Mouse (Mus musculus): ENCODE results near the gene Cd33.
A peak's percentile ranks its signal among the peaks of the same experiment; 100 is the strongest.

Gene Cd33

GRCm38 (mm10) chr7:43544225-43544977 lies at the start of gene Cd33:
Cd33 (minus strand) TSS chr7:43544428.
- no peak for DNase-seq

GRCm38 (mm10) chr7:43584790-43585189 lies 40.6 kb upstream of the Cd33 start:
- no peak for DNase-seq

- DNase-seq, result no peak
Measured at GRCm38 (mm10) chr7:43580526-43580925, 36.3 kb upstream of the Cd33 start.

DNA sequence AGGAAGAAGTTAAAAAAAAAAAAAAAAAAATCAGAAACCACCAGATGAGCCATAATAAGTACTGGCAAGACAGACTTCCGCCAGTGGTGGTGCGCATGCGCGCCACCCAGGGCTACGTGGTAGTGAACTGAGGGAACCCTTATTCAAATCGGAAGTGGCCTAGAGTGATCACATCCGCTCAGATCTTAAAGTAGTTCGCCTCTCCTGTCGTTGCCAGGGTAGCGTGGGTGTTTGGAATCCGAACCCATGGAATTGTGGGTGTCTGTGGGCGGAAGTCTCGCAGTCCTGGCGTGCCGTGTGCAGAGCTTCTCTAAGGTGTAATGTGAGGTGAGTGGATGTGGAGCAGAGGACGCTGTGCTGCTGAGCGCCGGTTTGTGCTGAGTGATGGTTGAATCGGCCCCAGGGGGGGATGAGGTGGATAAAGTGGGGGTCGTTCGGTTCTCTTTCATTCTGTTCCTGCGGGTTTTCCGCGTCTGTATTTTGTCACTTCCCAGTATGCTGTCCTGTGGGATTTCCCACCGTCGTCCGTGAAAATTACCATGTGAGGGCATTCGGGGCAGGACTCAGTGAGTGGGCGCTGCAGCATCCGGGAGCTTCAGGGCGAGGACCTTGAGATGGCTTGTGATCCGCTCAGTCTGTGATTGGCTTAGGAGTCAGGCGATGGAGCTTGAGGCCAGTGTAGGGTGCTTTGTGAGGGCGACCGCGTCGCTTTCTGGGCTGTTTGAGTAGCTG lies 35.4 kb upstream of the Cd33 start, which contains the start of gene Zfp719:
Zfp719 (plus strand) TSS at position 171 of the 732 bp plus-strand sequence.
- DNase-seq, result peak; percentile 98

DNA sequence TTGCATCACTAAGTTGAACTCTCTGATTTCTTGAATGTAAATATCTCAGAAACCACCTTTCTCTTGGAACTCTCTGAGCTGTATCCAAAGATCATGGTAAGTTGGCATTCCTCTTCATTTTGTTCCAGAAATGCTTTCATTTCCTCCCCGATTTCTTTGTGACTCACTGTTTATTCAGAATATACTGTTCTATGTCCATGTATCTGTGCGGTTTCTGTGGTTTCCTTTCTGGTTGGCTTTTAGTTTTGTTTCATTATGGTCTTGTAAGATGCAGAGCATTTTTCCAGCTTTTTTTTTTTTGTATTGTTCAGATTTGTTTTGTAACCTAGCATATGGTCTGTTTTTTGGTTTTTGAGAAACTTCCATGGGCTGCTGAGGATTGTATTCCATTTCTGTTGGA lies 27.0 kb upstream of the Cd33 start:
- DNase-seq, result no peak

DNA sequence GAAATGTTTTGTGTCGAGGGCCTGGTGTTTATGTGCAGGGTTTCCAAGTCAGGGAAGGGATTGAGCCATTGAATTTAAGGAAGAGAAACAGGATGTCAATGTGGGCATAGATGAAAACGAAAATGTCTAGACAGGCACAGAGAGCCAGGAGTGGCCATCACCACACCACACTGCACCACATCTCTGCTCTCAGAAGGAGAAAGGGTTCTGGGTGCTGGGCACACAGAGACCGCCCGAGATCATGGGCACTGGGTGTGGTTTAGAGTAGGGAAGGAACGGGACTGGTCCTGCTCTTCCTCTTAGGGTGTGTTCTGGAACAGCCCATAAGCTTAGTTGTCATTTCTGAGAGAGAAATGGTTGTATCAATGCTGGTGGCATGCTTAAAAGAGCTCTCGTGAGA lies 19.1 kb upstream of the Cd33 start:
- no peak for DNase-seq

GRCm38 (mm10) chr7:43562651-43563070 lies 18.4 kb upstream of the Cd33 start:
- peak; percentile 60 for DNase-seq

DNA sequence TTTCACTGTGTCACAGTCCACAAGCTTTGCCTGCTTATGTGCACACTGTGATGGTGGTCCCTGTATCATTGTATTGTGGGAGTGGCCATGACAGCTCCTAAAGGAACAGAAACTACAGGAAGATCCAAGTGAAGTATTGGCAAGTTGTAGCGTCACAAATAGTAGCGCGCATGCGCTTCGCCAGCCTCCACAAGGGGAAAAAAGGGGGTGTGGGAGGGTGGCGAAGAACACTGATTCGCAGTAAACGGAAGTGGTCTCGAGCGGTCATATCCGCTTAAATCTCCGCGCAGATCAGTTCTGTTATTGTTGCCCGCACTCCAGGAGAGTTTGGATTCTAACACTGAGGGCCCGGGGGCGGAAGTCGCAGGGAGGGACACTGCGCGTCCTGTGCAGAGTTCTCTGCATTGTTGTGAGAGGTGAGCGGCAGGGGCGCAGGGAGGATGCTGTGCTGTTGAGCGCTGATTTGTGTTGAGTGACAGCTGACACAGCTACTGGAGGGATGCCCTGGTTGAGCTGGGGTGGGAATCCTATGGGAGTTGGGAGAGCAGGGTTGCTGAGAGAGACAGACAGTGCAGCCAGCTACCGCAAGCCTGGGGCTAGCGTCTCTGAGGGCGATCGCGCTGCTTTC lies 17.9 kb upstream of the Cd33 start, which contains the start of gene Zfp658:
Zfp658 (plus strand) TSS at position 251 of the 628 bp plus-strand sequence.
- DNase-seq, result peak; percentile 97

- DNase-seq, result no peak
Measured at GRCm38 (mm10) chr7:43556901-43557300, 12.7 kb upstream of the Cd33 start.

DNA sequence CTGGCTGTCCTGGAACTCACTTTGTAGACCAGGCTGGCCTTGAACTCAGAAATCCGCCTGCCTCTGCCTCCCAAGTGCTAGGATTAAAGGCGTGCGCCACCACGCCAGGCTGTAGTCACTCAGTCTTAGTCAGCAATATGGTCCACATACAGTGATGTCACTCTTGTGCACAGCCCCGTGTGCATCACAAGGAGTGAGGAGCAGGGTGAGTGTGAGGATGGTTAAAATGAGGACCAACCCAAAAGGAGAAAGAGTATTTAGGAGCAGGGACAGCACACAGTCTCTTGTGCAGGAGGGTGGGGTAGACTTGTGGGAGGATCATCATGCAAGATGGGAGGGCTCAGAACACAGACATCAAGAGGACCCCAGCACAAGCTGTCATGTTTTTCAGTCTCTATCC lies 11.1 kb upstream of the Cd33 start:
- DNase-seq, result no peak

DNA sequence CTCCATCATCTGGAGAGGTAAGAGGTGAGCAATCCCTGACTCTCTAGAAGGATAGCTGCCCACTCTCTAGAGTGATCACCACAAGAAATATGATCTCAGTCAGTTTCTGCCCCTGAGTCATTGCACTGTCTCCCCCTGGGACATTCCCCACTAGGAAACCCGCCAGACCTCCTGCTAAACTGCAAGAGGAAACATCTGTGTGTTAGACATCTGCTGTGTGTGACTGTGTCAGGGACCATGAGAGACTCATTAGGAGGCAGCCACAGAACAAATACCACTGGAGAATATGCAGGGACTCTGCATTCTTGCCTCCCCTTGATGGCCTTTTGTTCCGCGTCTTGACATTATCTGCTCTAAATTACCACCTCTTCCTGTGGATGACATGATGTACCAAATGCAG lies 10.3 kb upstream of the Cd33 start:
- DNase-seq, result no peak

GRCm38 (mm10) chr7:43553153-43553552 lies 8.9 kb upstream of the Cd33 start:
- DNase-seq, result no peak

GRCm38 (mm10) chr7:43548206-43548605 lies 4.0 kb upstream of the Cd33 start:
- no peak for DNase-seq

DNA sequence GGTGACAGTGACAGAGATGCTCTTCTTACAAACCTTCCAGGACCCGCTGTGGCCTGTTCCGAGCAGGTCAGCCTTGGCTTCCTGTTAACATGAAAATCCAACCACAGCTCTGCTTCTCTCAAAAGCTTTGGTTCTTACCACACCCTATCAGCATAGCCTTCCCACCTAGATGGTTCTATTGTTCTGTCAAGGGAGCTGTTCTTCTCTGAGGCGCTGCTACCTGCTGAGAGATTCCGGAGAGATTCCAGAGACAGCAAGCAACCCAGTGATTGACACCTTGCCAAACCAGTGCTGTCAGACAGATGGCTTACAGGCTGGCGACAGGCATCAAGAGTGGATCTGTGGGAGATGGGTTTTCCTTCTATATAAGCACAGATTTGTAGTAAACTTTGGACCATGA lies 3.4 kb upstream of the Cd33 start:
- DNase-seq, result no peak

- no peak for DNase-seq
Measured at GRCm38 (mm10) chr7:43545656-43546545, 1.7 kb upstream of the Cd33 start.

DNA sequence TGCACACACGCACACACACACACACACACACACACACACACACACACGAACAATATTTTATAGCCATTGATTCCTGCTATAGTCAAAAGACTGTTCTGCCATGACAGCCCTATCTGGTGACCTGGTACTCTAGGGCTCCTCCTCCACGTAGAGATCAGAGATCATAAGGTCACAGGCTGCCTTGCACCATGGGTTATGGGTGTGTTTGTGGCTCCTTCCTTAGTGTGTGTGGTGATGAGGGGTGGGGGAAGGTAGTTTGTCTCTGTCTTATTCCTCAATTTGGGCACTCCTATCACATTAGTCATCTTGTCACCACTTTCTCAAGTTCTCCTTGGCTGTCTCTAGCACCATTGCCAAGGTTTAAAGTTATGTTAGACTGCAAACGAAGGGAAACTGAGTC lies 5.7 kb downstream of the Cd33 start:
- DNase-seq, result no peak

DNA sequence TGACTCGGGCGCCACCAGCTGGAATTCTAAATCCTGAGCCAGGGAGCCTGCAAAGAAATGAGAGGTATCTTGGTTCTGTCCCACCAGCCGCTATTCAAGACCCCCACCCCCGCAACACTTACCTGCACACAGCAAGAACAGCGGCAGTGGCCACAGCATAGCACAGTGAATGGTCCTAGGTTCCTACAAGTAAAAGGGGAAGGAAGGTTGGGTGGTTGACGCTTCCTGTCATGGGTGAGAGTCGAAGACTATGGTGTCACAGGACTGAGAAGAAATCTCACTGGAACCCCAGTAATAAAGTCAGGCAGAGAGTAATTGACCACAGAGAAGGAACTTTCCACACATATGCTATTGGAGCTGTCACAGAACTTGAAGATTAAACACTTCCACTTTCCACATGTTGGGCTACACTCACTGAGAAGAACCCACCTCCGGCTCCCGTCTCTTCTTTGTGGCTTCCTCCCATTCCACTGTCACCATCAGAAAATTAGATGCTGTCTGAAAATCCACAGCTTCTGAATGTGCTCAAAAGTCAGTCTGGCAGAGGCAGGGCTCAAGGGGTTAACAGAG lies 11.2 kb downstream of the Cd33 start:
- no peak for DNase-seq

GRCm38 (mm10) chr7:43530216-43530785 lies 13.9 kb downstream of the Cd33 start:
- no peak for DNase-seq

- no peak for DNase-seq
Measured at GRCm38 (mm10) chr7:43525313-43525712, 18.9 kb downstream of the Cd33 start.

GRCm38 (mm10) chr7:43522776-43523175 lies 21.5 kb downstream of the Cd33 start:
- DNase-seq, result no peak

DNA sequence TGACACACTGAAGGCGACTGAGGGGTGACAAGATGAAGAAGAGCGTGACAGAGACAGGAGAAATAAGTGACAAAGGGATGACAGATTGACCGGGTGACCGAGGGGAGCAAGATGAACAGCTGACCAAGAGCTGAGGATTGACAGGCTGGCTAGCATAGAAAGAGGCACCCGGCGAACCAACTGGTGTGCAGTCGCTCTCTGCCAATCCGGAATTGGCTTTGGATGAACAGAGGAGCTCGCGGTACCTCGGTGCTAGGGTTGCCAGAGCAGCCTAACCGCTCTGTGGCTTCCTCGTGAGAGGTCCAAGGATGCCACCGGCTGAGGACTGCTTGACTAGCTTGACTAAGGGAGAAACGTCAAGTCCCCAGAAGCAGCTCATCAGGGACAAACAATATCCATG lies 25.9 kb downstream of the Cd33 start:
- DNase-seq, result peak; percentile 38

GRCm38 (mm10) chr7:43515076-43515475 lies 29.2 kb downstream of the Cd33 start:
- DNase-seq, result no peak

Data from retina, postnatal 1 day (tissue).